Mouse (Mus musculus) hindbrain, postnatal 0 days (tissue): ENCODE measurements around the gene Crip2. TPM values are rescaled to one million over a fixed set of nuclear protein-coding genes. Genes with fewer than 3 reads are reported as not detected.

Source experiments
- ATAC-seq: fragments of 200-750 bp; cut with Nextera tagmentation; 2 replicates; pipeline ENCODE4 v1.8.0; 2017; ENCODE audit warnings: mild to moderate bottlenecking, moderate TSS enrichment, moderate library complexity
- DNase-seq: peaks from one replicate; pipeline ENCODE4 v3.0.0-alpha.2; 2015; ENCODE audit warnings: low spot score
- H3K27ac ChIP-seq: fragments of 300-500 bp; sonication (generic); 2 replicates; pipeline ENCODE4 v1.5.1; 2014; ENCODE audit warnings: mild to moderate bottlenecking
- H3K27me3 ChIP-seq: fragments of 300-500 bp; sonication (generic); 2 replicates; pipeline ENCODE4 v1.6.1; 2014; ENCODE audit warnings: low read length, mixed read lengths; ENCODE audit not compliant: insufficient read depth
- H3K36me3 ChIP-seq: fragments of 300-500 bp; sonication (generic); 2 replicates; pipeline ENCODE4 v1.6.1; 2014; ENCODE audit warnings: low read length, mixed read lengths; ENCODE audit not compliant: insufficient read depth
- H3K4me1 ChIP-seq: fragments of 300-500 bp; sonication (generic); 2 replicates; pipeline ENCODE4 v1.6.1; 2014; ENCODE audit warnings: antibody characterized with exemption, low read length, mixed read lengths; ENCODE audit not compliant: insufficient read depth
- H3K4me2 ChIP-seq: fragments of 300-500 bp; sonication (generic); 2 replicates; pipeline ENCODE4 v1.6.1; 2014; ENCODE audit warnings: low read depth, mild to moderate bottlenecking, low read length, moderate library complexity, mixed read lengths
- H3K4me3 ChIP-seq: fragments of 300-500 bp; sonication (generic); 2 replicates; pipeline ENCODE4 v1.5.1; 2014; ENCODE audit warnings: low read length
- H3K9ac ChIP-seq: fragments of 300-500 bp; sonication (generic); replicated peaks from 2 replicates; pipeline ENCODE4 v1.6.1; 2014; ENCODE audit warnings: mild to moderate bottlenecking, low read length, moderate library complexity, mixed read lengths
- H3K9me3 ChIP-seq: fragments of 300-500 bp; sonication (generic); 2 replicates; pipeline ENCODE4 v1.6.1; 2016; ENCODE audit warnings: low read length, mixed read lengths
- CTCF ChIP-seq: IDR thresholded peaks from 2 replicates; pipeline ENCODE4 v1.5.1; 2016; ENCODE audit warnings: antibody characterized with exemption, control low read depth, low read depth
- WGBS: fragments of 180-500 bp; shearing (Covaris S2); extraction: QIAGEN DNeasy Blood & Tissue Kit; methylation state at CpG from one replicate; pipeline ENCODE4 v1.1.7; 2014; 5-methylcytosine and 5-hydroxymethylcytosine counted together
- polyA plus RNA-seq: library from polyadenylated mRNA; unstranded; fragments of >200 nt; fragmentation: Nextera tagmentation; extraction: Ambion mirVana; gene quantifications from 2 replicates; pipeline ENCODE4 v1.2.1, GENCODE M21; 2015
- total RNA-seq: library from RNA; depleted of rRNA; stranded (reverse); fragments of >200 nt; gene quantifications from 2 replicates; pipeline ENCODE4 v1.2.3, GENCODE M21; 2014

The Crip2 gene
- total and polyA plus RNA-seq, 2 experiments from 2014 or later = 152 to 251 TPM

- Histone ChIP-seq H3K9me3 (no peaks in the 10 kb centered on the region), H3K4me3 (no peak overlapping the region), H3K9ac (no peak overlapping the region), H3K36me3 (peaks cover 16% of the 10 kb centered on the region; the same call in 1 of the 2 replicates), H3K4me2 (no peak overlapping the region), H3K27me3 (no peaks in the 10 kb centered on the region), H3K4me1 (peaks cover 3% of the 10 kb centered on the region; the same call in 1 of the 2 replicates), H3K27ac (no peak overlapping the region)
- TF ChIP-seq CTCF = no peak
- DNase-seq (no peak), ATAC-seq (no peak)
- WGBS = 76% methylated on average over 10 of the region's 10 CpGs
These were observed 30.2 kb upstream of the Crip2 start for GRCm38 (mm10) chr12:113109801-113110200.

DNA sequence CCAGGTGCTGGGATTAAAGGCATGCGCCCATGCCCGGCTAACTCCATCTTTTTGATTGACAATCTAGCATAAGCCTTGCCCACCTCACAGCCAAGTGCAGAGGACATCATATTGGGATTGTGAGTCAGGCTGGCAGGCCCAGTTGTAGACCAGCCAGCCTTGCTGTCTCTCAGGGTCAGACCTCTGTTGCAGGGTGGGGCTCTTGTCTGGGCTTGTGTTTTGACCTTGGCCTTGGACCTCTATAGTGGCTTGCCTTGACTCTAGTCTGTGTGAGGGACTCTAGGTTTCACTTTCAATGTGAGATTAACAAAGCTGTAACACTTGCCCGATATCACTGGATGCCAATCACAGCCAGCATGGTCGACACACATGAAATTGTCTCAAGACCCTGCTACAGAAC, 25.9 kb upstream of the Crip2 start:
- no peak for TF ChIP-seq CTCF
- no peak overlapping the region for H3K27ac ChIP-seq
- H3K4me1 ChIP-seq = 0 out of 2 replicates have a peak, but pooled peaks cover 3% of the 10 kb centered on the region
- no peak for ATAC-seq
- 89% methylated on average over 4 of the region's 4 CpGs for WGBS
- no peak overlapping the region for H3K9ac ChIP-seq
- no peaks in the 10 kb centered on the region for H3K27me3 ChIP-seq
- H3K9me3 ChIP-seq = no peaks in the 10 kb centered on the region
- no peak for DNase-seq
- H3K4me3 ChIP-seq = no peak overlapping the region
- peaks cover 43% of the 10 kb centered on the region for H3K36me3 ChIP-seq
- H3K4me2 ChIP-seq = no peak overlapping the region

DNA sequence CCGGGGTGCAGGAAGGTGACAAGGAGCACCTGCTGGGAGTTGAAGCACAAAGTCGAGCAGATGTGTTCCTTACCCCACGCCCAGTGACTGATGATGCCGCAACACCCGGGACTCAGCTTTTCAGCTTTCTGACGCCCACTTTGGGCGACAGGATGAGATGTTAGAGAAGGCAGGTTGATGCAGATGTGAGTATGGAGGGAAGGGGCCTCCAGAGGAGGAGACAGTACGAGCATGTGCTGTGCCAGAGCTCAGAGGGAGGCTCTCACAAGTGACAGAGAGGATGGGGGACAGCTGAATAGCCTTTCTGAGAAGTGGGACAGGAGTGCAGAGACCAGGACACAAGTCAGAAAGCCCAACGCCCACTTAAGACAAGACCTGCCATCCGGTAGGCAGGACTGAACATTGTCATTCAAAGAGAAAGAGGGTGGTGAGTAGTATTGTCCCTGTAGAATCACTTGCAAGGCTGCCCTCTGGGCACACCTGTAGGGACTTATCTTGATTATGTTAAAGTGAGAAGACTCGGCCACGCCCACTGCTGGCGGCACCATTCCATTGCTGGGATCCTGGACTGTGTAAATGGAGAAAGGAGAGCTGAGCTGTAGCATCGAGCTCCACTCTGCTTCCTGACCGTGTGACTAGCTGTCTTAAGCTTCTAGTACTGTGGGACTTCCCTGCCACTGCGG, 25.0 kb upstream of the Crip2 start:
- no peak overlapping the region for H3K27ac ChIP-seq
- H3K27me3 ChIP-seq = no peaks in the 10 kb centered on the region
- H3K36me3 ChIP-seq = peaks cover 44% of the 10 kb centered on the region
- H3K9ac ChIP-seq = no peak overlapping the region
- no peak for TF ChIP-seq CTCF
- 0 out of 2 replicates have a peak, but pooled peaks cover 3% of the 10 kb centered on the region for H3K4me1 ChIP-seq
- no peak for DNase-seq
- no peak overlapping the region for H3K4me3 ChIP-seq
- no peak overlapping the region for H3K4me2 ChIP-seq
- WGBS = 89% methylated on average over 16 of the region's 16 CpGs
- H3K9me3 ChIP-seq = no peaks in the 10 kb centered on the region
- ATAC-seq = no peak

GRCm38 (mm10) chr12:113119516-113120410, 20.3 kb upstream of the Crip2 start:
- ATAC-seq = peak; percentile 75
- no peak overlapping the region for H3K4me3 ChIP-seq
- 86% methylated on average over 20 of the region's 20 CpGs for WGBS

GRCm38 (mm10) chr12:113124726-113125125, 15.3 kb upstream of the Crip2 start:
- Histone ChIP-seq H3K36me3 (peaks cover 92% of the 10 kb centered on the region), H3K4me1 (no peaks in the 10 kb centered on the region), H3K9me3 (no peaks in the 10 kb centered on the region), H3K27me3 (no peaks in the 10 kb centered on the region), H3K4me2 (no peak overlapping the region), H3K9ac (no peak overlapping the region), H3K4me3 (no peak overlapping the region), H3K27ac (no peak overlapping the region)
- no peak for DNase-seq
- no peak for ATAC-seq
- TF ChIP-seq CTCF = no peak
- 92% methylated on average over 6 of the region's 6 CpGs for WGBS

More at GRCm38 (mm10) chr12:113119516-113120410, 20.3 kb upstream of the Crip2 start:
- no peak overlapping the region for H3K9ac ChIP-seq
- H3K9me3 ChIP-seq = no peaks in the 10 kb centered on the region
- no peak overlapping the region for H3K4me2 ChIP-seq
- H3K27ac ChIP-seq = no peak overlapping the region
- TF ChIP-seq CTCF = peak; percentile 98
- no peaks in the 10 kb centered on the region for H3K27me3 ChIP-seq
- DNase-seq = peak; percentile 91
- H3K4me1 ChIP-seq = no peaks in the 10 kb centered on the region
- H3K36me3 ChIP-seq = peaks cover 73% of the 10 kb centered on the region

GRCm38 (mm10) chr12:113130732-113131131, 9.3 kb upstream of the Crip2 start:
- Histone ChIP-seq H3K4me1 (no peaks in the 10 kb centered on the region), H3K4me3 (no peak overlapping the region), H3K9me3 (no peaks in the 10 kb centered on the region), H3K4me2 (no peak overlapping the region), H3K27me3 (no peaks in the 10 kb centered on the region), H3K27ac (no peak overlapping the region), H3K9ac (no peak overlapping the region), H3K36me3 (peaks cover 98% of the 10 kb centered on the region)
- no peak for DNase-seq
- 91% methylated on average over 8 of the region's 8 CpGs for WGBS
- no peak for TF ChIP-seq CTCF
- ATAC-seq = no peak

DNA sequence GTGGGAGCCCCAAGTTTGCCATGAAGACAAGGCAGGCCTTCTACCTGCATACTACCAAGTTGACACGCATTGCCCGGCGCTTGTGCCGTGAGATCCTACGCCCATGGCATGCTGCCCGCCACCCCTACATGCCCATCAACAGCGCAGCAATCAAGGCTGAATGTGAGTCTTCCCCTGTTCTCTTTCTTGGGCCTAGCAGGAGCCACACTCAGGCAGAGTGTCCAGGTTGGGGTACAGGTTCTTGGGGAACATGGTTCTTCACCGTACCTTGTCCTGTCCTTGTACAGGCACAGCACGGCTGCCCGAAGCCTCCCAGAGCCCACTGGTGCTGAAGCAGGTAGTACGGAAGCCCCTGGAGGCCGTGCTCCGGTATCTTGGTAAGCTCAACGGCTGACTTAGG, 8.4 kb upstream of the Crip2 start:
- H3K4me1 ChIP-seq = no peaks in the 10 kb centered on the region
- no peak for DNase-seq
- H3K36me3 ChIP-seq = peaks cover 98% of the 10 kb centered on the region
- no peak overlapping the region for H3K27ac ChIP-seq
- H3K9me3 ChIP-seq = no peaks in the 10 kb centered on the region
- no peak overlapping the region for H3K9ac ChIP-seq
- no peak overlapping the region for H3K4me3 ChIP-seq
- ATAC-seq = no peak
- WGBS = 97% methylated on average over 14 of the region's 14 CpGs
- TF ChIP-seq CTCF = no peak
- H3K27me3 ChIP-seq = no peaks in the 10 kb centered on the region
- H3K4me2 ChIP-seq = no peak overlapping the region
